Mouse (Mus musculus): ENCODE results near the gene Cep57l1. TPM values are rescaled to one million over a fixed set of nuclear protein-coding genes. Genes with fewer than 3 reads are reported as not detected.

Gene Cep57l1
- polyA plus RNA-seq, 1 experiment from 2014 or later = 24.8 TPM

DNA sequence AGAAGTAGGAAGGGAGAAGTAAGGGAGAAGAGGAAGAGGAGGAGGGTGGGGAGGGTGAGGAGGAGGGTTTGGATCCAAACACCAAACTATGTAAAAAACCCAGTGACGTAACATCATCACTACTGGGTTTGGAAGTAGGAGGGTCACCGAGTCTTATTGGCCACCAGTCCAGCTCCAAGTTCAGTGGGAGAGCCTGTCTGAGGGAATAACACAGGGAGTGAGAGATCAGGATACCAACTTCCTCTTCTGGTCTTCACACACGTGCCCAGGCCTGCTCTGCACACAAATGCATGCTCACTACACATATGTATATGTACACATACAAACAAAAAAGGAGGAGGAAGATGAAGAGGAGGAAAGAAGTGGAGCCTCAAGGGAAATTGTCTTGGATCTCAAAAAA, 135.3 kb downstream of the Cep57l1 start:
- no peak for ATAC-seq (ENCODE audit: insufficient number of reproducible peaks, insufficient read depth, low FRiP score, low TSS enrichment, low read depth)
- Histone ChIP-seq H3K27me3 (no peaks in the 10 kb centered on the region; the same call in 1 of the 2 replicates), H3K27ac (no peak overlapping the region), H3K36me3 (no peaks in the 10 kb centered on the region), H3K9me3 (no peaks in the 10 kb centered on the region), H3K4me3 (replicated peaks) (no peak overlapping the region), H3K9ac (replicated peaks) (no peak overlapping the region), H3K4me1 (replicated peaks) (no peaks in the 10 kb centered on the region; the same call in 1 of the 2 replicates), H3K4me2 (no peak overlapping the region)
- 84% methylated on average over 3 of the region's 3 CpGs for WGBS

DNA sequence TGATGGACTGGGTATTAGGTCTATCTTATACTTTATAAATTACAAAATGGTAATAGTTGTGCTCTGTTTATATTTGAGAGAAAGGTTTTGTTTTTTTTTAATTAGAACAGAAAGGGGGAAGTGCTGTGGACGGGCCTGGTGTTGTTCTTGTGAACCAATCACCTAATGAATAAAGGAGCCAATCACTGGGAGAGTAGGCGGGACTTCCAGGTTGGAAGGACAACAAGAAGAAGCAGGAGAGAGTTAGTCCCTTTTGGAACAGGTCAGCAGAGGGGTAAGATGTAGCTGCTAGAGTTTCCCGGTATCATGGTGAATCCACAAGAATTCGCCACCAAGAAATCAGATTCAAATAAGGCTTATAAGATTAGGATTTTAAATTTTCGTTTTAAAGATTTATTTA, 139.5 kb downstream of the Cep57l1 start:
- Histone ChIP-seq H3K9me3 (peaks cover 8% of the 10 kb centered on the region; the same call in 1 of the 2 replicates), H3K27ac (no peak overlapping the region), H3K36me3 (no peaks in the 10 kb centered on the region), H3K4me3 (replicated peaks) (no peak overlapping the region), H3K4me1 (replicated peaks) (no peaks in the 10 kb centered on the region), H3K27me3 (no peaks in the 10 kb centered on the region), H3K9ac (replicated peaks) (no peak overlapping the region), H3K4me2 (no peak overlapping the region)
- no peak for ATAC-seq (ENCODE audit: insufficient number of reproducible peaks, insufficient read depth, low FRiP score, low TSS enrichment, low read depth)
- WGBS = 78% methylated on average over 5 of the region's 5 CpGs

Small RNA genes within 50 kb of the gene (microRNA-seq; reads per million reads assigned to microRNA genes)
- not detected for gene Mir3473b

Other genes starting within 250 kb of the Cep57l1 start
- gene Ccdc162, start 93.2 kb downstream of the Cep57l1 start, polyA plus RNA-seq (2016; fragmentation: Nextera tagmentation; extraction: Ambion mirVana) = 0.71 and 1.1 TPM in 2 replicates
- 38.6 and 41.0 TPM in 2 replicates for gene Sesn1, start 64 bp upstream of the Cep57l1 start, polyA plus RNA-seq (2016; fragmentation: Nextera tagmentation; extraction: Ambion mirVana)
- 5.3 and 6.1 TPM in 2 replicates for gene Armc2, start 208.6 kb upstream of the Cep57l1 start, polyA plus RNA-seq (2016; fragmentation: Nextera tagmentation; extraction: Ambion mirVana)